Mouse (Mus musculus) lung, postnatal 0 days (tissue): ENCODE results near the gene Pcyox1. TPM values are rescaled to one million over a fixed set of nuclear protein-coding genes. Genes with fewer than 3 reads are reported as not detected.

Source experiments
- ATAC-seq: fragments of 200-750 bp; cut with Nextera tagmentation; 2 replicates; pipeline ENCODE4 v1.8.0; 2017; ENCODE audit warnings: moderate library complexity
- DNase-seq: peaks from one replicate; pipeline ENCODE4 v3.0.0-alpha.2; 2016; ENCODE audit warnings: low spot score
- H3K27ac ChIP-seq: fragments of 300-500 bp; sonication (generic); 2 replicates; pipeline ENCODE4 v1.5.1; 2014; ENCODE audit warnings: antibody characterized with exemption, mild to moderate bottlenecking, low read length, mixed read lengths
- H3K27me3 ChIP-seq: fragments of 300-500 bp; sonication (generic); replicated peaks from 2 replicates; pipeline ENCODE4 v1.6.1; 2014; ENCODE audit warnings: low read length, mixed read lengths; ENCODE audit not compliant: insufficient read depth
- H3K36me3 ChIP-seq: fragments of 300-500 bp; sonication (generic); 2 replicates; pipeline ENCODE4 v1.6.1; 2014; ENCODE audit warnings: low read length, mixed read lengths; ENCODE audit not compliant: insufficient read depth
- H3K4me1 ChIP-seq: fragments of 300-500 bp; sonication (generic); 2 replicates; pipeline ENCODE4 v1.6.1; 2014; ENCODE audit warnings: antibody characterized with exemption, low read depth, low read length, mixed read lengths; ENCODE audit not compliant: insufficient read depth
- H3K4me2 ChIP-seq: fragments of 300-500 bp; sonication (generic); replicated peaks from 2 replicates; pipeline ENCODE4 v1.6.1; 2014; ENCODE audit warnings: low read depth, mild to moderate bottlenecking, low read length, moderate library complexity, mixed read lengths
- H3K4me3 ChIP-seq: fragments of 300-500 bp; sonication (generic); 2 replicates; pipeline ENCODE4 v1.5.1; 2014; ENCODE audit warnings: low read depth, low read length
- H3K9ac ChIP-seq: fragments of 300-500 bp; sonication (generic); replicated peaks from 2 replicates; pipeline ENCODE4 v1.6.1; 2014; ENCODE audit warnings: low read depth, mild to moderate bottlenecking
- H3K9me3 ChIP-seq: fragments of 300-500 bp; sonication (generic); 2 replicates; pipeline ENCODE4 v1.6.1; 2016; ENCODE audit warnings: low read length, mixed read lengths
- CTCF ChIP-seq: IDR thresholded peaks from 2 replicates; pipeline ENCODE4 v1.5.1; 2016; ENCODE audit warnings: antibody characterized with exemption, mild to moderate bottlenecking
- EP300 ChIP-seq: IDR thresholded peaks from 2 replicates; pipeline ENCODE4 v1.6.1; 2016; ENCODE audit warnings: antibody characterized with exemption, mild to moderate bottlenecking, control low read depth
- WGBS: fragments of 180-500 bp; shearing (Covaris S2); extraction: QIAGEN DNeasy Blood & Tissue Kit; methylation state at CpG from one replicate; pipeline ENCODE4 v1.1.7; 2014; 5-methylcytosine and 5-hydroxymethylcytosine counted together
- polyA plus RNA-seq: library from polyadenylated mRNA; unstranded; fragments of >200 nt; fragmentation: Nextera tagmentation; extraction: Ambion mirVana; gene quantifications from 2 replicates; pipeline ENCODE4 v1.2.1, GENCODE M21; 2015

Pcyox1 gene
- polyA plus RNA-seq, 1 experiment from 2014 or later: 54.2 TPM

DNA sequence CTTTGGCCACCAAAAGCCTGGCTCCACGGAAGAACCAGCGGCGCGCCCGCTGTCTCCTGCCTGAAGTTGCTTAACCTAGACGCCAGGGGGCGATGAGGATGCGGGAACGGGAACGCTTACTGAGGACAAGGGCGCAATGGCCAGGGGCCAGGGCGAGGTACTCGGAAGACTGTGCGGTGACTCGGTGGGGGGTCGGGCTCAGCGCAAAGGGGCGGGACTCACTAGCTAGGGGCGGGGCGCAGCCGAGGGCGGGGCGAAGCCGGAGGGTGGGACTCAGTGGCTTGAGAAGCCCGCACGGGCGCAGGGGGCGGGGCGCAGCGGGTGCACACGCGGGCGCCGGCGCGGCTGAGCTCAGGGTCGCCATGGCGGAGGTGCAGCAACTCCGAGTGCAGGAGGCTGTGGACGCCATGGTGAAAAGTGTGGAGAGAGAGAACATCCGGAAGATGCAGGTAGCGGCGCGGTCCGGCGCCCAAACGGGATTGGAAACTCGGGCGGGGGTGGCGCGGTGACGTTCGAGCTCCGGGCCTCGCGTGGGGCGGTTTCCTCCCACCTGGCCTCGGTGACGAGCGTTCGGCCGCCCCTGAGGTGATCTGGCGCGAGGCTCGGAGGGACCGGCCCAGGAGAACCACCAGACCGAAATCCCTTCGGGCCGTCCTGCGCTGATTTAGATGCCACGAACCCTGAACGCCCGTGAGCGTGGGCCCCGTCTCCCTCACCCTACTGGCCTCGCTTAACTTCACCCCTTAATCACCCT lies 31.4 kb downstream of the Pcyox1 start, which contains the start of gene Fam136a:
TSS of gene Fam136a (plus strand) at position 276 of the 754 bp plus-strand sequence.
- peak; percentile 98 for DNase-seq
- peak within 1 kb of the TSS; percentile 75 for H3K9ac ChIP-seq
- H3K27me3 ChIP-seq: no peaks in the 10 kb centered on the region
- peaks cover under 1% of the 10 kb centered on the region; the same call in 1 of the 2 replicates for H3K4me1 ChIP-seq
- WGBS: 2% methylated on average over 46 of the region's 76 CpGs
- H3K4me3 ChIP-seq: peak within 1 kb of the TSS; percentile 67
- peak within 1 kb of the TSS; percentile 82 for H3K27ac ChIP-seq
- H3K9me3 ChIP-seq: no peaks in the 10 kb centered on the region
- ATAC-seq: peak; percentile 97
- peak within 1 kb of the TSS; percentile 91 for H3K4me2 ChIP-seq
- TF ChIP-seq CTCF (peak; percentile 96), EP300 (no peak)
- no peaks in the 10 kb centered on the region for H3K36me3 ChIP-seq

- Histone ChIP-seq H3K4me1 (no peaks in the 10 kb centered on the region), H3K9ac (peak overlapping the region; percentile 26), H3K27me3 (no peaks in the 10 kb centered on the region), H3K36me3 (no peaks in the 10 kb centered on the region), H3K27ac (0 out of 2 replicates have a peak overlapping the region, but pooled peaks have one; percentile 26), H3K9me3 (no peaks in the 10 kb centered on the region), H3K4me3 (peak overlapping the region; percentile 67), H3K4me2 (peak overlapping the region; percentile 91)
- WGBS: under 1% methylated on average over 17 of the region's 17 CpGs
- no peak for TF ChIP-seq EP300
- TF ChIP-seq CTCF: peak; percentile 94
- ATAC-seq (peak; percentile 21; the same call in 1 of the 2 replicates), DNase-seq (peak; percentile 91)
These were observed 32.4 kb downstream of the Pcyox1 start for GRCm38 (mm10) chr6:86364442-86365141.

- Histone ChIP-seq H3K9me3 (no peaks in the 10 kb centered on the region), H3K27ac (no peak overlapping the region), H3K4me1 (no peaks in the 10 kb centered on the region), H3K9ac (no peak overlapping the region), H3K27me3 (no peaks in the 10 kb centered on the region), H3K4me3 (no peak overlapping the region), H3K4me2 (no peak overlapping the region), H3K36me3 (no peaks in the 10 kb centered on the region)
- ATAC-seq: no peak
- 85% methylated on average over 7 of the region's 7 CpGs for WGBS
- no peak for TF ChIP-seq EP300
- no peak for TF ChIP-seq CTCF
- no peak for DNase-seq
These were observed 35.6 kb downstream of the Pcyox1 start for GRCm38 (mm10) chr6:86361373-86361772.

GRCm38 (mm10) chr6:86360691-86361090 lies 36.3 kb downstream of the Pcyox1 start:
- H3K4me2 ChIP-seq: no peak overlapping the region
- ATAC-seq (no peak), DNase-seq (no peak)
- TF ChIP-seq CTCF: no peak
- TF ChIP-seq EP300: no peak
- no peaks in the 10 kb centered on the region for H3K4me1 ChIP-seq
- WGBS: 47% methylated on average over 7 of the region's 7 CpGs
- no peak overlapping the region for H3K4me3 ChIP-seq
- H3K9me3 ChIP-seq: no peaks in the 10 kb centered on the region
- H3K9ac ChIP-seq: no peak overlapping the region
- no peak overlapping the region for H3K27ac ChIP-seq
- no peaks in the 10 kb centered on the region for H3K27me3 ChIP-seq
- no peaks in the 10 kb centered on the region for H3K36me3 ChIP-seq

- Histone ChIP-seq H3K4me2 (no peak overlapping the region), H3K4me1 (no peaks in the 10 kb centered on the region), H3K27me3 (no peaks in the 10 kb centered on the region), H3K9me3 (no peaks in the 10 kb centered on the region), H3K9ac (no peak overlapping the region), H3K27ac (no peak overlapping the region), H3K4me3 (no peak overlapping the region), H3K36me3 (no peaks in the 10 kb centered on the region)
- ATAC-seq (no peak), DNase-seq (no peak)
- 63% methylated on average over 9 of the region's 9 CpGs for WGBS
- no peak for TF ChIP-seq CTCF
- no peak for TF ChIP-seq EP300
These were observed 40.0 kb downstream of the Pcyox1 start for GRCm38 (mm10) chr6:86356956-86357355.

- Histone ChIP-seq H3K27ac (no peak overlapping the region), H3K4me1 (no peaks in the 10 kb centered on the region), H3K27me3 (no peaks in the 10 kb centered on the region), H3K4me2 (no peak overlapping the region), H3K4me3 (no peak overlapping the region), H3K9me3 (no peaks in the 10 kb centered on the region), H3K9ac (no peak overlapping the region), H3K36me3 (no peaks in the 10 kb centered on the region)
- TF ChIP-seq EP300 (no peak), CTCF (peak; percentile 26; the same call in 1 of the 2 replicates)
- 57% methylated on average over 3 of the region's 3 CpGs for WGBS
- no peak for DNase-seq
- no peak for ATAC-seq
These were observed 42.0 kb downstream of the Pcyox1 start for GRCm38 (mm10) chr6:86354948-86355347.
